Mouse (Mus musculus) ES-Bruce4 (cell line): Measurements from ENCODE around the gene Mllt3.

Source experiments
- CTCF ChIP-seq: IDR thresholded peaks from one replicate; pipeline ENCODE4 v1.8.1; 2011; ENCODE audit warnings: low read depth, low read length
- EP300 ChIP-seq: IDR thresholded peaks from 2 replicates; pipeline ENCODE4 v1.6.1; 2011; ENCODE audit warnings: low read depth, low read length; ENCODE audit not compliant: insufficient read depth
- POLR2A ChIP-seq: IDR thresholded peaks from one replicate; pipeline ENCODE4 v1.8.1; 2011; ENCODE audit warnings: low read length; ENCODE audit not compliant: insufficient read depth

DNA sequence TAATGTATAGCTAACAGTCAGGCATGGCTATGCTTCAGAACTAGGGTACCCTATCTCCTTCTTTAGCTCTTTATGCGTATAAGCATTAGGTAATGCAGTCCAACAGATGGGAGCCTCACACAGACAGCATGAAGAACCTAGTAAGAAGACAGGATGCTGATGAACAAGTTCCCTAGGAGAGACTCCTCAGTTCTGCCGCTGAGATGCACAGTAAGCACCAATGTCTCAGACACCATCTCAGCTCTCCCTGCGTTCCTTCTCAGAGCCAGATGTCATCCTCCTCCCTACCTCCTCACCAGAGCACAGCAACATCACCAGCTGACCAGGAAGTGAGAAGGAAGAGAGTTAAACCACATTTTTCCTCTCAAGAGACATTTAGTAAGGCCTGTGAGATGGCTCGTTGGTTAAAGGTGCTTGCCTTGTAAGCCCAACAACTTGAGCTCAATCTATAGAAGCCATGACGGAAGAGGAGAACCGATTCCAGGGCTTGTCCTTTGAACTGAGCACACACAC is 202.3 kb downstream of the Mllt3 start:
- TF ChIP-seq CTCF (no peak), POLR2A (no peak), EP300 (no peak)
